Mouse (Mus musculus) right cerebral cortex, postnatal 14 days (tissue): ENCODE measurements around the gene Kyat3.
A peak's percentile ranks its signal among the peaks of the same experiment; 100 is the strongest.

Source experiments
- DNase-seq: peaks from one replicate; pipeline ENCODE4 v3.0.0; 2022

Gene Kyat3

GRCm38 (mm10) chr3:142747673-142748072 is 46.8 kb downstream of the Kyat3 start:
- no peak for DNase-seq

DNA sequence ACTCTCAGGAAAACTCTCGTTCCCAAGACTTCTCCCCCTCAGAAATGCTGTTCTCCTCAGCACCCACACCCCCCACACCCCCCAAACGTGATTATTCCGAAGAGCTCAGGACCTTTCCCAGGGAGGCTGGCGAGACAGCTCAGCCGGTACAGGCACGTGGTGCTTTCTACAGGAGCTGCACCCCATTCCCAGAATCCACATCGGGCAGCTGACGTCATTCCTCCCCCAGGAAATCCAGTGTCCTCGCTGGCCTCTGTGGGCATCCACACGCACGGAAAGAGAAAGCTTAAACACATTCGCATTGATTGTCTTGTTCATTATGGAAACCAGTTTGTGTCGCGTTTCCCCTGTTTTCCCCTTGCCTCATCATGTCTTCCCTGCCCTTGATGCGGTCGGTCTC is 48.3 kb downstream of the Kyat3 start:
- DNase-seq, result no peak

DNA sequence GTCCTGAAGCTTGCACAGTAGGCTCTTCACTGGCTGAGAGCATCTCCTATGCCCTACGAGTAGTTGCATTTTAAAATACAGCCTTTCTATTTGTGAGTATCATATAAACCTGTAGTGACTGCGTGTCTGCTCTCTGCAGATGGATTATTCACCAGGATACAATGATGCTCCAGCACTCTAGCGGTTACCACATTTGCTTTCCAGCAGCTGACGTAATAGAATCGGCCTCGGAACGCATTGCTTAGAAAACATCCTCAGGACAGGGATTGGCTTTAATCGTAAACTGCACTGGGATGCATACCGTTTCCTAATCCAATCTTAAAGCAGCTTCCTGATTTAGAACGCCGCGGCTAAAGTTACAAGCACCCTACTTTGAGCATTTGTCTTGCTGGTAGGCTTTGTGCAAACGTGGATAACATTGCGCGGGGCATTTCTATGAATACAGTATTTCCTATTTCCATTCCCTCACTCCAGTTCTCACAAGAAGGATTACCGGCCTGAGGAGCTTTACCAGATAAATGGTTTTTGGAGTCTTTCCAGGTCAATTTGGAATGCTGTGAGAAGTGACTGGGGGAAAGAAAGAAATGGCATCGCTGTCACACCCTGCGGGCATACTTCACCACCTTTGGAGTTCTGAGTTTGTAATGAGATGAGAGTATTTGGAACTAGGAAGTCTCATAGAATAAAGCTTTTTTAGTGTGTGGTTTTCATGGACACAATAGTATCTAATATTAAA is 54.4 kb downstream of the Kyat3 start:
- no peak for DNase-seq

DNA sequence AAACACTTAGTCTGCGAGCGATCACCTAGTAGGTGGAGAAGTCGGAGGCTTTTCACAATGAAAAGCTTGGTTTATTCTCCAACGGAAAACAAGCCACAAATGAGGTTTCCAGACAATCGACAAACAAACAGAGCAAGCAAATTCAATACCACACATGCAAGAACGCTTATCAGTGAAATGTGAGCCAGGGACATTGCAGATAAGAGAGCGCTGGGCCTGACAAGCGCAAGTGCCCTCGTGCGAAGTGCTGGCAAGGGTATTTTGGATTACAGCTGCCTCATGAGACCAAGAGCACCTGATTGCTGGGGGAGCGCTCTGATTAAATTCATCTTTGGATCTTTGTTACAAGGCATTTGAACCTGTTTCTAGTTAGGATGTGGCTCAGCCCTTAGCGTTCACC is 57.0 kb downstream of the Kyat3 start:
- no peak for DNase-seq

- DNase-seq, result no peak
These were observed 57.7 kb downstream of the Kyat3 start for GRCm38 (mm10) chr3:142758593-142758992.

- no peak for DNase-seq
These were observed 59.5 kb downstream of the Kyat3 start for GRCm38 (mm10) chr3:142760356-142760755.

DNA sequence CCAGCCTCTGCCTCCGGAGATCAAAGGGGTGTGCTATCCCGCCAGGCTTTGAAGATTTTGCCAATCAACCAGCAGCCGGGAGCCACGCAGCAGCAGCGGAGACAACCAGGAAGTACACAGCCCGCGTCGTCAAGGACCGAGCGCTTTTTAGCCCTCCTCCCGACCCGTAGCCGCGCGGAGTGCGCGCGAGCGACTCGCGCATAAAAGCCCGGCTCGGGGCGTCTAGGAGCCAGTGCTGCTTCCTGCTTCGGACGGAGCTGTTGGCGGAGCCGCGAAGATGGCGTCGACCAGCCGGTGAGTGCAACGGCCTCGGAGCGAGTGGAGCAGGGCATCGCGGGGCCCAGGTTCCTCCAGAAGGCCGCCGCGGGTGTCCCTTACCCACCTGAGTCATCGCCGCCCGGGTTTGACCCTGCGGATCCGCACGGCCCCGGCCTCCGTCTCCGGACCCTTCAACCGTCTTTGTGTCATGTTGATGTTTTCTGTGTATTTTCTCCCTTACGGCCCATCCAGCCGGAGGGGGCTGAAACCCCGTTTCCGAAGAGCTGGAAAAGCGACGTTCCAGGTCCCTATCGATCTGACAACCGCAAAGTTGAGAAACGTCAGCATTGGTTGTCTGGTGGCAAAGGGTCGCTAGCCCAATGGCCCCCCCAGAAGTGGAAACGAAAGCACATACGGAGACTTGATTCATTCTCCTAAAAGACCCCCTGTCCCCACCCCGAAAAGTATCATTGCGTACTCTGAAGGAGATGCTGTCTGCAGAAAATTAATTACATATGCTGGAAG is 64.3 kb downstream of the Kyat3 start, which contains the start of gene Gtf2b:
TSS of gene Gtf2b (plus strand) at position 51 of the 783 bp plus-strand sequence.
- DNase-seq, result peak; percentile 92

- DNase-seq, result no peak
These were observed 64.9 kb downstream of the Kyat3 start for GRCm38 (mm10) chr3:142765778-142766165.

GRCm38 (mm10) chr3:142768498-142768897 is 67.6 kb downstream of the Kyat3 start:
- no peak for DNase-seq

DNA sequence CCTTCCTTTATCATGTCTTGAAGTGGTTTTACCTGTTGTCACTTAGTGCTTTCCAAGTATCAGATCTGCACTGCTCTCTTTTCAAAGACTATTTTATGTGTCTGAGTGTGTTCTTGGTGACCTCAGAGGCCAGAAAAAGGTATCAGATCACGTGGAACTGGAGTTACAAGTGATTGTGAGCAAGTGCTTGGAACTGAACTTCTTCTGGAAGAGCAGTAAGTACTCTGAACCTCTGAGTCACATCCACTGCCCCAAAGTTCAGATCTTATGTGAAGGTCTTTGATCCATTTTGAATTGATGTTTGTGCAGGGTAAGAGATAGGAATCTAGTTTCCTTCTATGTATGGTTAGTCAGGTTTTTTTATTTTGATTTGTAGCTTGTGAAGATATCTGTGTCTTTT is 69.7 kb downstream of the Kyat3 start:
- no peak for DNase-seq

DNA sequence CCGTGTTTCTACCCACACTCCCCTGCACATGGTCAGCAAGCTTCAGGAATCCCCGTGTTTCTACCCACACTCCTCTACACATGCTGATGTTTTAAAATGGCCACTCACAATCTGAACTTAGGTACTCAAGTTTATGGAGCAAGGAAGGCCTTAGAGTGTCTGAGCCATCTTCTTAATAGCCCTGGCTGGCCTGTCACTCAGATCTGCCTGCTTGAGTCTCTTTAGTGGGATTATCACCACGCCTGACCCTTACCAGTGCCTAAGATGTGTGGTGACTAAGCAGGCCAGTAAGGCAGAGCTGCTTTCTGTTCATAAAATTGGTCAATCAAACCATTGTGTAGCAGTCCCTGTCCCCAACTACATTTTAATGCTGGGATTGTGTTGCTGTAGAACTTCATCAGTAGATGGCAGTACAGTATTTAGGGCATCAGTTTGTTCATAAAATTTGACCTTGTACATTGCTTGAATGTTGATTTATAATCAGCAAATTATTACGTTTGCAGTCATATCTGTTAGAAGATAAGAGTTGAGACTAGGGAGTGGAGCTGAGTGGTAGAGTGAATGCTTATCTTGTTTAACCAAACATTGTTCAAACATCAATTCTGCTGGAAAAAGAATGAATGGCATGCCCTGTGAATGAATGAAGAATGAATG is 72.8 kb downstream of the Kyat3 start:
- no peak for DNase-seq

- no peak for DNase-seq
These were observed 76.4 kb downstream of the Kyat3 start for GRCm38 (mm10) chr3:142777227-142777626.

DNA sequence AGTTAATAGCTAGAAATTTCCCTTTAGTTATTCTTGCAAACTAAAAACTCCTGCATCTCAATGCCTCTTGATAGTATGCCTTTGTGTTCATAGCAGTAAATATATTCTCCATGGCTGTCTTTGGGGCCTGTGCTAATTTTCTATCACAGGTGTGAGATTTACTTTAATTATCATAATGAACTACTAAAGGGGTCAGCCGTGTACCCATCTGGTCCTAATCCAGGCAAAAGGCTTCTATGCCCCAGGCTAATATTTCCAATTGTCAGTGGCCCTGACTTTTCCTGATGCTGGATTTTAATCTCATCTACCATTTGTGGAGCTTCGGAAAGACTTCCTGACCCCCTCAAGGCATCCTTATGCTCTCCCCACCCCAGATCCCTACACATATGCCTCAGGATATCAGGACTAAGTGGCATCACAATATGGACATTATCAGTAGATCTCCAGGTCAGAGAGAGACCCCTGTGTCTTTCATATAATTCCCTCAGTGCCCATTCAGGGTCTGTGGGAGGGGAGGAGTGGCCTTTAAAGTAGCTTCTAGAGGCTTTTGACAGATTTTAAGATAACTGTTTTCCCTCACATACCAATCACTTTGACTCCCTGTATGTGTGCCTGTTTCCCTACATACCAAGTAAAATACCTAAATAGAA is 85.7 kb downstream of the Kyat3 start:
- no peak for DNase-seq

- no peak for DNase-seq
These were observed 94.7 kb downstream of the Kyat3 start for GRCm38 (mm10) chr3:142795587-142795986.
